Mouse (Mus musculus) neutrophil, adult 5-6 weeks (primary cell): Measurements from ENCODE around the gene Sorcs1. TPM values are rescaled to one million over a fixed set of nuclear protein-coding genes. Genes with fewer than 3 reads are reported as not detected.

ENCODE experiments used
- ATAC-seq: fragments of 151-379, 151-347 bp; 2 replicates; pipeline ENCODE4 v1.8.0; 2017; ENCODE audit warnings: mild to moderate bottlenecking, moderate TSS enrichment; ENCODE audit not compliant: insufficient number of reproducible peaks, poor library complexity, low FRiP score, severe bottlenecking; ENCODE audit errors: extremely low read depth
- total RNA-seq: library from RNA; stranded (forward); fragments of 200-1000 nt; gene quantifications from 2 replicates; pipeline ENCODE4 v1.2.3, GENCODE M21; 2017

The Sorcs1 gene
- total RNA-seq, 1 experiment from 2014 or later = not detected

DNA sequence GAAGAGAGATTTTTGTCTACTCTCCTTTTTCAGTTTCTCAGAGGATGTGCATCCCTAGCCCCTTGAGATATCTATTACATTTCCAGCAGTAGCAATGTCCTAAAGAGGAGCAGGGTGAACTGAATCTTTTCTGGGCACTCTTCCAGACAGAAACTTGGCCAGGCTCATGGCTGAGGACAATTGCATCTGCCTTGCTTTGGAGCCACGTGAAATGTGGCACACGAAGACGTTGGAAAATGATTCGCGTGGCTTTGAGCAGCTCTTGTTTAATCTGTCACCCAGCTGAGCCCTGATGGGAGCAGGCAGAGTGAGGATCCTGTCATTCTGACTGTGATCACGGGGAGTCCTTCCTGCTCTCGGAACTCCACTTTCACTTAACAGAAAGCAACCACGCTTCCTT lies 536.6 kb downstream of the Sorcs1 start:
- ATAC-seq = no peak

DNA sequence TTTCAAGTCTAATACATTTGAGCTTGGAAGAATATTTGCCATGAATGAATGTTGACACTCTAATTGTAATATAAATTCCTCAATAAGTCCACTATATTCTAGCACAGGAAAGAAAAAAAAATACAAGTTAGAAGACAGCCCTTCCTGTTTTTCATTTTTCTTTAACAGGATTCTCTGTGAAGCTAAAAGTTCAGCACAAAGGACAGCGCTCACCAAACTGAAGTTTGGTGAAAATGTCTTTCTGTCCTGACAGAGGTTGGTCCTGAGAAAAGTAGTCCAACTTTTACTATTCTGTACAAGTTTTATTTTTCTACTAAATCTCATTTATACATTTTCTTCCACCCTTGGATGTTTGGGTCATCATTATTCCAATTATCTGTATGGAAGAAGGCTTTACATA lies 543.8 kb downstream of the Sorcs1 start:
- no peak for ATAC-seq

DNA sequence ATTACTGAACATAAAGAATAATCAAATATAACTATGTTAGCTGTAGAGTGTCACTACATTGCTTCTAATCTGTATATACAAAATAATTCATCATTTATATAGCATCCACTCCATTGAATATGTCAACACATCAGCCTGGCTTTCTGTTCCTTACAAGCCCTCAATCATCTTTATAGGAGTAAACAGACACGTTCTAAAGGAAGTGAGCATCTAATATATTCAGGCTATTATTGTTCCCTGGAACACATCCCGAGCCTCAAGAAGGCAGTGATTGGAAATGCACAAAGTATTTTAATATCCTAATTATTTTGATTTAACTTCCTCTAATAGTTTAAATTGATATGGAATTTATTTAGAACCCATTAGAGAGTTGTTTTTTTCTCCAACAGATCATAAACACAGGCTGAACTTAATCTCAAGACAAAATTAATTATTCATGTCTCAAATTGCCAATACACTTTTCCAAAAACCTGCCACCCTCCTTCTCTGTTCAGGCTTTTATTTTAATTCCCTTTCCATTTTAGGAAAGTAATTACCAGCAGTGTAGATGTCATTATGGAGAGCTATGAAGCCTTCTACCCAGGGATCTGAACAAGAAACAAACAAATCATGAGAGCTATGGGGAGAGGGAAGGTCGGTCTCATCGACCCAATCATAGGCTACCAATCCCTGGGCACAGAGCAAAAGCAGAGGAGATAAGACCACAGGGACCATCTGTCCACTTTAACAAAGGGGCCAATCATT lies 572.4 kb downstream of the Sorcs1 start:
- no peak for ATAC-seq
